Mouse (Mus musculus) stomach, embryonic 16.5 days (tissue): ENCODE data around the gene Cfdp1. TPM values are rescaled to one million over a fixed set of nuclear protein-coding genes. Genes with fewer than 3 reads are reported as not detected.

Experiments
- ATAC-seq: fragments of 200-750 bp; cut with Nextera tagmentation; 2 replicates; pipeline ENCODE4 v1.8.0; 2017; ENCODE audit warnings: moderate number of reproducible peaks, moderate TSS enrichment; ENCODE audit not compliant: insufficient read depth, low FRiP score
- H3K27ac ChIP-seq: fragments of 300-500 bp; sonication (generic); 2 replicates; pipeline ENCODE4 v1.5.1; 2014; ENCODE audit warnings: low read length
- H3K27me3 ChIP-seq: fragments of 300-500 bp; sonication (generic); 2 replicates; pipeline ENCODE4 v1.6.1; 2014; ENCODE audit warnings: low read length, control low read depth, mixed read lengths; ENCODE audit not compliant: control insufficient read depth, insufficient read depth
- H3K36me3 ChIP-seq: fragments of 300-500 bp; sonication (generic); 2 replicates; pipeline ENCODE4 v1.6.1; 2014; ENCODE audit warnings: low read length; ENCODE audit not compliant: control insufficient read depth, insufficient read depth
- H3K4me1 ChIP-seq: fragments of 300-500 bp; sonication (generic); 2 replicates; pipeline ENCODE4 v1.6.1; 2014; ENCODE audit warnings: low read length, control low read depth, mixed read lengths; ENCODE audit not compliant: control insufficient read depth, insufficient read depth
- H3K4me2 ChIP-seq: fragments of 300-500 bp; sonication (generic); 2 replicates; pipeline ENCODE4 v1.6.1; 2014; ENCODE audit warnings: low read depth, low read length, mixed read lengths
- H3K4me3 ChIP-seq: fragments of 300-500 bp; sonication (generic); replicated peaks from 2 replicates; pipeline ENCODE4 v1.5.1; 2014; ENCODE audit warnings: mild to moderate bottlenecking, low read length
- H3K9ac ChIP-seq: fragments of 300-500 bp; sonication (generic); 2 replicates; pipeline ENCODE4 v1.6.1; 2014; ENCODE audit warnings: low read length
- H3K9me3 ChIP-seq: fragments of 300-500 bp; sonication (generic); replicated peaks from 2 replicates; pipeline ENCODE4 v1.6.1; 2016; ENCODE audit warnings: low read length, control low read depth; ENCODE audit not compliant: control insufficient read depth
- WGBS: fragments of 180-500 bp; shearing (Covaris S2); extraction: QIAGEN DNeasy Blood & Tissue Kit; methylation state at CpG from one replicate; pipeline ENCODE4 v1.1.7; 2014; 5-methylcytosine and 5-hydroxymethylcytosine counted together
- polyA plus RNA-seq: library from polyadenylated mRNA; unstranded; fragments of >200 nt; fragmentation: Nextera tagmentation; extraction: Ambion mirVana; gene quantifications from 2 replicates; pipeline ENCODE4 v1.2.1, GENCODE M21; 2015

Cfdp1 gene
- polyA plus RNA-seq, 1 experiment from 2014 or later: 197 TPM

- ATAC-seq: no peak
- Histone ChIP-seq H3K36me3 (no peaks in the 10 kb centered on the region), H3K9ac (no peak overlapping the region), H3K4me2 (no peak overlapping the region), H3K4me3 (no peak overlapping the region), H3K27me3 (no peaks in the 10 kb centered on the region), H3K27ac (no peak overlapping the region), H3K9me3 (no peaks in the 10 kb centered on the region), H3K4me1 (peaks cover 71% of the 10 kb centered on the region)
- 46% methylated on average over 6 of the region's 6 CpGs for WGBS
Observed at GRCm38 (mm10) chr8:111738867-111739266, 115.2 kb downstream of the Cfdp1 start.

DNA sequence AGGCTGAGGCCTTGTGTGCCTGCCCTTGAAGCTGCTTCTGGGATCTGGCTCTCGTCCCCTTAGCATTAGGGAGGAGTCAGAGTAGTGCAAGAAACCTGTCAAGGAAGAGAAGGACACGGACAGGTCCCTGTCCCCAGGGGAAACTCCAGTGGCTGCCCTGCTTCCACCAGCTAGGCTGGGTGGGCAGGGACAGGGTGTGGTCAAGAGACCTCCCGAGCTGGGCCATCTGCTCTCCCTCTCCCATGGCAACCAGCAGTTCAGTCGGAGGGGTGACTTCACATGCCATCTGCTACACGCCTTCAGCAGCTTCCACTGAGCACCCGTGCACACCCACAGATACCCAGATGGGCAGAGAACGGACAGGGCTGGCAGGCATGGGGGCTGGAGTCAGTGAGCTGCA lies 117.8 kb downstream of the Cfdp1 start:
- peaks cover 71% of the 10 kb centered on the region for H3K4me1 ChIP-seq
- peak overlapping the region; percentile 48; the same call in 1 of the 2 replicates for H3K9ac ChIP-seq
- ATAC-seq: no peak
- no peaks in the 10 kb centered on the region for H3K9me3 ChIP-seq
- no peak overlapping the region for H3K4me3 ChIP-seq
- whole genome bisulfite sequencing: 47% methylated on average over 7 of the region's 7 CpGs
- no peaks in the 10 kb centered on the region for H3K36me3 ChIP-seq
- no peak overlapping the region for H3K4me2 ChIP-seq
- no peaks in the 10 kb centered on the region for H3K27me3 ChIP-seq
- H3K27ac ChIP-seq: peak overlapping the region; percentile 67; the same call in 1 of the 2 replicates

DNA sequence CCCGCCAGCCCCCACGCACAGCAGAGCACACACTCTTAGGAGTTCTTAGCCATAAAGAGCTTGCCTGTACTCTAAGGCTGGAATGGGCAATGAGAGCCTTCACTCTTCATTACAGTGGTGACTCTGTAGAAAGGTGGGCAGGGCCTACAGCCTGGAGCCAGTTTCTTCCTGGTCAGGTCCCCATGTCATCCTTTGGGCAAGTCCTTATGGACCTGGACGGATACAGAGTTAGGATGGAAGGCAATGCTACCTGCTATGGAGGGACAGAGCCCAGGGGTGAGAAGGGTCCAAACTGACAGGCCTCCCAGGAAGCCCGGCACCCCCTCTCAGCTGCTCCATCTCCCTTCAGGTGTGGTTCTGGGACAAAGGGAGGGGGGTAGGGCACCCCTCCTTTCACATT lies 118.3 kb downstream of the Cfdp1 start:
- Histone ChIP-seq H3K27ac (peak overlapping the region; percentile 67; the same call in 1 of the 2 replicates), H3K9me3 (no peaks in the 10 kb centered on the region), H3K36me3 (no peaks in the 10 kb centered on the region), H3K27me3 (no peaks in the 10 kb centered on the region), H3K4me3 (no peak overlapping the region), H3K4me2 (no peak overlapping the region), H3K9ac (no peak overlapping the region), H3K4me1 (peaks cover 71% of the 10 kb centered on the region)
- WGBS: 69% methylated on average over 4 of the region's 4 CpGs
- ATAC-seq: no peak

- H3K4me1 ChIP-seq: peaks cover 71% of the 10 kb centered on the region
- no peaks in the 10 kb centered on the region for H3K9me3 ChIP-seq
- no peaks in the 10 kb centered on the region for H3K27me3 ChIP-seq
- no peak overlapping the region for H3K4me3 ChIP-seq
- 0 out of 2 replicates have a peak overlapping the region, but pooled peaks have one; percentile 15 for H3K4me2 ChIP-seq
- 57% methylated on average over 8 of the region's 8 CpGs for WGBS
- no peaks in the 10 kb centered on the region for H3K36me3 ChIP-seq
- ATAC-seq: no peak
- H3K9ac ChIP-seq: peak overlapping the region; percentile 43
- H3K27ac ChIP-seq: peak overlapping the region; percentile 67
Observed at GRCm38 (mm10) chr8:111735335-111735761, 118.7 kb downstream of the Cfdp1 start.

- WGBS: 42% methylated on average over 6 of the region's 6 CpGs
- peak overlapping the region; percentile 43 for H3K9ac ChIP-seq
- no peaks in the 10 kb centered on the region for H3K9me3 ChIP-seq
- peaks cover 73% of the 10 kb centered on the region for H3K4me1 ChIP-seq
- H3K36me3 ChIP-seq: no peaks in the 10 kb centered on the region
- no peak overlapping the region for H3K4me3 ChIP-seq
- ATAC-seq: no peak
- peak overlapping the region; percentile 94 for H3K27ac ChIP-seq
- H3K4me2 ChIP-seq: 0 out of 2 replicates have a peak overlapping the region, but pooled peaks have one; percentile 15
- no peaks in the 10 kb centered on the region for H3K27me3 ChIP-seq
Observed at GRCm38 (mm10) chr8:111734244-111734960, 119.7 kb downstream of the Cfdp1 start.

DNA sequence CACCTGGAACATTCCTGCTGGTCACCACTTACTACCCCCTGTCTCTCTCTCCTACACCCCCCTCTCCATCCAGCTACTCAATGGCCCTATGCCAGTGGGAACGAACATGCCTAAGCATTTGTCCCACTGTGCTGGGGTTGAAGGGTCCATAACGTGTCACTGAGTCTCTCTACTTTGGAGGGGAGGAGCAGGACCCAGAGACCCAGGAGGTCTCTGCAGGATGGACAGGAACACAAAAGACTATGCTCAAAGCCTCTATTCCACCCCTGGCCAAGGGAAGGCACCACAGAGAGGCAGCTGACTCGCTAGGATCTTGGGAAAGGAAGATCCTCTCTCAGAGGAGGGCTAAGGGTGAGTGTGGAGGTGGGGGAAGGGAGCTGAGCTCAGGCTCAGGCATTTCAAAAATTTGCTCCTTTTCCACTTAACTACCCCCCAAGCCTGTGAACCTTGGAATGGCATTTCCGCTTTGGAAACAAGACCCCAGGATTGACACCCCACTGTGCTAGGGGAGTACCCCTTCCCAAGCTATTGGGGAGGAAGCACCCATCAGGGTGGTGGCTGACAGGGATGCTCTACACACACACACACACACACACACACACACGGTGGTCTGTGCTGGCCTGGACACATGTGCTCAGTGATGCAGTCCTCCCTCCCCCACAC lies 120.4 kb downstream of the Cfdp1 start:
- H3K9ac ChIP-seq: peak overlapping the region; percentile 93; the same call in 1 of the 2 replicates
- no peak for ATAC-seq
- no peaks in the 10 kb centered on the region for H3K36me3 ChIP-seq
- H3K4me2 ChIP-seq: no peak overlapping the region
- H3K4me3 ChIP-seq: no peak overlapping the region
- WGBS: 18% methylated on average over 5 of the region's 5 CpGs
- H3K9me3 ChIP-seq: no peaks in the 10 kb centered on the region
- peak overlapping the region; percentile 94 for H3K27ac ChIP-seq
- peaks cover 75% of the 10 kb centered on the region for H3K4me1 ChIP-seq
- H3K27me3 ChIP-seq: no peaks in the 10 kb centered on the region

- peak overlapping the region; percentile 93 for H3K9ac ChIP-seq
- peak overlapping the region; percentile 81 for H3K4me3 ChIP-seq
- peaks cover 82% of the 10 kb centered on the region for H3K4me1 ChIP-seq
- H3K4me2 ChIP-seq: peak overlapping the region; percentile 87
- no peak for ATAC-seq
- H3K36me3 ChIP-seq: no peaks in the 10 kb centered on the region
- H3K27ac ChIP-seq: peak overlapping the region; percentile 94
- 23% methylated on average over 10 of the region's 10 CpGs for WGBS
- H3K9me3 ChIP-seq: no peaks in the 10 kb centered on the region
- H3K27me3 ChIP-seq: no peaks in the 10 kb centered on the region
Observed at GRCm38 (mm10) chr8:111732406-111733085, 121.5 kb downstream of the Cfdp1 start.

DNA sequence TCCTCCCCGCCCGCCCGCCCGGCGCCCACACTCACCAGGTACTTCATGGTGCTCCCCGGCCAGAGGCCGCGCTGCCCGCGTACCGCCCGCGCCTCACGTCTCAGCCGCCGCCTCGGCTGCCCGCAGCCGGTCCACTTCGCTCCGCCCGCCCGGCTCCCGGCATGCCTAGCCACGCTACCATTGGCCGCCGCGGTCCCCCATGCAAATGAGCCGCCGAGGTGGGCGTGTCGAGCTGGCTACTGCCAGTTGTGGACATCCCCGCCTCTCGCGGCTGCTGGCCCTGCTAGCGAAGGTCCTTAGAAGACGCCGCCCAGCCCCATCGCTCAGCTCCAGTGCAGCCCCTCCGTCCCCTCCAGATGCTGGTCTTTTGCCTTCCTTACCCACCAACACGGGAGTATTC lies 122.1 kb downstream of the Cfdp1 start:
- Histone ChIP-seq H3K27me3 (no peaks in the 10 kb centered on the region), H3K27ac (peak overlapping the region; percentile 94), H3K9ac (peak overlapping the region; percentile 93), H3K4me1 (peaks cover 83% of the 10 kb centered on the region), H3K9me3 (no peaks in the 10 kb centered on the region), H3K4me3 (peak overlapping the region; percentile 81), H3K4me2 (peak overlapping the region; percentile 87), H3K36me3 (no peaks in the 10 kb centered on the region)
- peak; percentile 92 for ATAC-seq
- under 1% methylated on average over 30 of the region's 41 CpGs for WGBS
